Mouse (Mus musculus): Measurements from ENCODE around the gene Spsb3.

The Spsb3 gene

GRCm38 (mm10) chr17:24886134-24886931 is at the start of gene Spsb3, which contains the start of gene Nubp2:
Gene Spsb3, plus strand, starts transcription at chr17:24886643.
Gene Nubp2, minus strand, starts transcription at chr17:24886349.
- peak; percentile 91 to 96 for DNase-seq (ENCODE audit: low spot score in 2 of 2)

DNA sequence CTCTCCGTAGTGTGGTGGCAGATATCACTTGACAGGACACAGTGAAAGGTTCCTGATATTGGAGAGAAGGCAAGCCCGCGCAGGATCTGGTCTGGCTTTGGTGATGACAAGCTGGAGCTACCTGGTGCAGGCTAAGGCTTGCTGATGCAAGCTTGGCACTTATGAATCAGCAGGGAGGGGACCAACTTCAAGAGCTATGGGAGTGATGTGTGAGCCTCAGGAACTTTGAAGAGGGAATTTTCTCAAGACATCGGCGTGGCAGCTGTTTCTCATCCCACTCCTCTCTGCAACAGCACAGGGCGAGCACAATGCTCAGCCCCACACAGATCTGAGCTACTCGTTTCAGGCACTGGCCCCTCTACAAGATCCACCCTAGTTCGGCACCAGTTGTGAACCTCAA is 46.6 kb upstream of the Spsb3 start, which contains the start of gene Hagh:
Hagh (plus strand) TSS at position 302 of the 400 bp plus-strand sequence.
- no peak for DNase-seq (ENCODE audit: low spot score in 2 of 2)

DNA sequence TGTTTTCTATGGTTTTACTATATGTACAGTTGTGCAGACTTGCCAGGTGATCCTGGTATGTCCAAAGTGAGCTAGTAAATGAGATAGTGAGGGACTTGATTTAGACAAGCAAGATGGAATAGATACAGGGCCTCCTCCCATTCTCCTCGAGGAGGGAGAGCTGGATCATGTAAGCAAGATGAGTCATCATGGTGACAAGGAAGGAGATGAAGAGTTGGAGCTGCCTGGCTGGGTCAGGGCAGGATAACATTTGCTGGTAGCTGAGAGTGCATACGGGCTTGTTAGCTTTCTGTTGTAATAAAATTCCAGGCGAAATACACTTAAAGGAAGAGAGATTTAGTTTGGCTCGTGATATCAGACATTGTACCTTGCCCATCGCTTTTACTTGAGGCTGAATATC is 46.1 kb upstream of the Spsb3 start:
- no peak for DNase-seq (ENCODE audit: low spot score in 2 of 2)

DNA sequence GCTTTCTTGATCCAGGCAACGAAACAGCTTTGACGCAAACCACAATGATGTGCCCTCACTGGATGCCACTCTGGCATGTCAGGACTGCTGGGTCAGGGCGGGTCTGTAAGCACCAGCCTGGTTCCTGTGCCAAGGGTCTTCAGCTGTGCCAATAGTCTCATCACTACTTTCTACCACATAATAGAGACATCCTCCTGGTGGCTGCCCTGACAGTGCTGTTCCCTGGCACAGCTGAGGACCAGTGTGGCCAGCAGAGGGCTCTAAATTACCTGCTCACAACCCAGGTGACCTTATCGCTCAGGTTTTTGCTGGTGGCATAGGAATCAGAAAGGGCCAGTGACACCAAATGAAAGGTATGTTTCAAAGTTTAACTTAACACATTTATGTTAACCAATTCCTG is 45.3 kb upstream of the Spsb3 start:
- DNase-seq (ENCODE audit: low spot score in 2 of 2): no peak

GRCm38 (mm10) chr17:24842631-24843030 is 43.8 kb upstream of the Spsb3 start:
- DNase-seq (ENCODE audit: low spot score in 2 of 2): no peak

DNA sequence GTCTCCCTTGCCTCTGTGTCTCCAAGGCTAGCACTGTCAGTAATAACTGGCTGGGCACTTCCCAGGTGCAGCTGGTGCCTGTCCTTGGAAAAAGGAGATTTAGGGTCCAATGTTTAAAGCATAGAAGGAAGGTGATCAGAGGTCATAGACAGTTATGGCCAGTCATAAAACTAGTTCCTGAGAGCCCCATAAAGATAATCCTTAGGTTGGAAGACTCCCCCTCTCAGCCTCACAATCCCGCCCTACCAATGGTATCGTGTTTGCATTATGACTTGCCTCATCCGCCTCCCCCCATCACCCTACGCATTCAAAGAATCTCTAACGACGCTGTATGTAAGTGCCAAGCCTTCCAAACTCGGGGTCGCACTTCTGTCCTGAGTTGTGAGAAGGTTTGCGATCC is 41.9 kb upstream of the Spsb3 start:
- no peak for DNase-seq (ENCODE audit: low spot score in 2 of 2)

DNA sequence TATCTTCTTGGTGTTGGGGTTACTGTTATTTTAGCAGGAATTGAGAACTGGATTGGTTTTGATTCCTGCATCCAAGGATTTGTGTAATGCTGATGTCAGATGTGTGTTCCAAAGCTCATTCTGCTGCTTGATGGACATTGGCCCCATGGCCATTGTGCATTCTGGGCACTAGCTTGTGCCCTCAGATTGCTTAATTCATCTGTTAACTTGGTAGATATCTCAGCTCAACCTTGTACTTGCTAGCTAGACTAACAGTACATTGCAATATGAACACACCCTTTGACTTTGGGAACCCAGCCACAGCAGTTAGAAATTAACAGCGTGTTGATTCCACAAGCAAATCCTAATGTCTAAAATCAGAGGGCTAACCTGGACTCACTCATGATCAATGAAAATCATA is 39.1 kb upstream of the Spsb3 start:
- no peak for DNase-seq (ENCODE audit: low spot score in 2 of 2)

- no peak for DNase-seq (ENCODE audit: low spot score in 2 of 2)
Measured at GRCm38 (mm10) chr17:24848600-24849031, 37.8 kb upstream of the Spsb3 start.

- DNase-seq (ENCODE audit: low spot score in 2 of 2): no peak
Measured at GRCm38 (mm10) chr17:24849733-24850064, 36.7 kb upstream of the Spsb3 start.

- DNase-seq (ENCODE audit: low spot score in 2 of 2): peak; percentile 75 to 91
Measured at GRCm38 (mm10) chr17:24850065-24850772, 36.2 kb upstream of the Spsb3 start, which contains the start of gene Fahd1. Gene Fahd1, minus strand, starts transcription at chr17:24850364.

DNA sequence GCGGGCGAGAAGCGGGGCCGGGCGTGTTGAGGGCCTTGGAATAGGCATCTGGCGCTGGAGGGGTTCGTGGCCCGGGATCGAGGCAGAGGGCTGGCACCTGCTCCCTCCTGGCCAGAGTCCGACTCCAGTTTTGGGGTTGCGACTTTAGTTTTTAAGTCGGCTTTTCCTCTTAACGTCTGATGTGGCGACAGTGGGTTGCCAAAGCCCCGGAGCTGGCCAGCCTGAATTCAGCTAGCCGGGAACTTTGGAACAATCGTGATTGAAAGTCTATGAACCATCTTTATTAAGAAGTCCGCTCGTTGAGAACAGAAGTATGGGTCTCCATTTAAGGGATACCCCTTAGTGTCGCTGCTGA is 35.7 kb upstream of the Spsb3 start:
- no peak for DNase-seq (ENCODE audit: low spot score in 2 of 2)

DNA sequence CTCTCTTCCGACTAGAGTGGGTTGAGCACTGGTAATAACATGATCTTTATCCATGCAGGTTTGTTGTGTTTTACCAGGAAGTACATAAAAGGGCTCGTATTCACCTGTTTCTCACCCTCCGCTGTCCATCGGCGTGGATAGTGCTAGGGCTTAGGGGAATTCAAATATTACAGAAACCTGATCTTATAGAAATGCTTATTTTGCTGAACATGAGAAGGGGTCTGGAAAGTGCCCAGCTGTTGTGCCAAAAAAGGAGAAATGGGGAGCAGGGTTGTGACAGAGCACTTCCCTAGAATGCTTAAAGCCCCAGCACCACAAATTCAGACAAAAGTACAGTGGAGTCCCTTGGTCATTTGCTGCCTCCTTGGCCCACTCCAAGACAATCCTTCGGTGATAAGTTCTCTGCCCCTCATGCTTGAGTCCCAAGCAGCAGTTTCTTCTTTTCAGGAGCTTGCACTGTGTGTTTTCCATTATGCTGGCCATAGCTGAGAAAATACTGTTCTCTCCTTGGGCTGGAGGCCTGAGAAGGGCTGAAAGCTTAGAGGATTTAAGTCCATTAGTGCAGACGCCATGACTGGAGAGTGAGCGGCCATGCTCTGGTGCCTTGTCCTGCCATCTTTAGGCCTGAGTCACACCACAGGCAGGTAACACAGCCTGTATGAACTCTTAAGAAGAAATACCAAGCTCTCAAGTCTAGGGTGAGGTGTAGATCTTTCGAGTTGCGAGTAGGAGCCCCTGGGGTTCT is 34.9 kb upstream of the Spsb3 start:
- DNase-seq (ENCODE audit: low spot score in 2 of 2): no peak

DNA sequence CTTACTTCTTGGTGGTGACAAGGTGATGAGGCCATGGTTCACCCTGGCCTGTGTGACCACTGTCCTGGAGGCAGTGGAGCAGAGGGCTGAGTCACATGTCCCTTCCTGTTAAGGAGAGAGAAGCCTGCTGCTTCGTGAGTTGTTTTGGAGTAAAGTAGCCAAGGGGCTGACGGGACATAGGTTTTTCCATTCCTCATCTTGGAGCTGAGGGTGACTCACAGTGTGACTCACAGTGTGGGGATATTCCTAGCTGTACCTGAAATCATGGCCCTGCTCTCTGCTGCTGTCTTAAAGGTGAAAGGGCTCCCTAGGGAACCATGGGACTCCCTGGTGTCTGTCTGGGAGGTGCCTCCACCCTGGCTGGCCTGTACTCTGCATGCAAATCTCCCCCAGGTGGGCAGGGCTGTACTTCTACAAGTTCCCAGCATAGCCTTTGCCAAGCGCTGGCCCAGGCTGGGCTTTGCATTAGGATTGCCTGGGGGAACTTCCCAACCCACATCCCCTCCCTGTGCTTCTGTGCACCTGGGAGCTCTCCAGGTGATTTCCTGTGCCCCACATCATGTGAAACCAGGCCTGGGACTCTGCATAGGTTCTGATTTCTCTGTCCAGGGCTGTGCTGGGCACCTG is 30.5 kb upstream of the Spsb3 start:
- DNase-seq (ENCODE audit: low spot score in 2 of 2): peak in 1 of 2 experiments; percentile 12

DNA sequence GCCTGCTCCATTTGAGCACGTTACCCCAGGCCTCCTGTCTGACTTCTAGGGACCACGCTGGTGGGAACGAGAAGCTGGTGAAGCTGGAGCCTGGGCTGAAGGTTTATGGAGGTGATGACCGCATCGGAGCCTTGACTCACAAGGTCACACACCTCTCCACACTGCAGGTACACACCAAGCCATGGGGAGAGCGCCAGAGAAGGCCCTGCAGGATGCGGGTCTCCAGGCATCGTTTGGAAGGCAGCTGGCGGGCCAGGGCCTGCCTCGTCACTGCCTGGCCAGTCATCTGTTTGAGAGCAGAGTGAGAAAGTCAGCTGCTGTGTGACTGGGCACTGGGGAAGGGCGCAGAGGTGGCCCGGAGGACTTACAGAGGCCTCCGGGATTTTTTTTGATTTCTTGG is 29.9 kb upstream of the Spsb3 start:
- peak in 1 of 2 experiments; percentile 6 for DNase-seq (ENCODE audit: low spot score in 2 of 2)

DNA sequence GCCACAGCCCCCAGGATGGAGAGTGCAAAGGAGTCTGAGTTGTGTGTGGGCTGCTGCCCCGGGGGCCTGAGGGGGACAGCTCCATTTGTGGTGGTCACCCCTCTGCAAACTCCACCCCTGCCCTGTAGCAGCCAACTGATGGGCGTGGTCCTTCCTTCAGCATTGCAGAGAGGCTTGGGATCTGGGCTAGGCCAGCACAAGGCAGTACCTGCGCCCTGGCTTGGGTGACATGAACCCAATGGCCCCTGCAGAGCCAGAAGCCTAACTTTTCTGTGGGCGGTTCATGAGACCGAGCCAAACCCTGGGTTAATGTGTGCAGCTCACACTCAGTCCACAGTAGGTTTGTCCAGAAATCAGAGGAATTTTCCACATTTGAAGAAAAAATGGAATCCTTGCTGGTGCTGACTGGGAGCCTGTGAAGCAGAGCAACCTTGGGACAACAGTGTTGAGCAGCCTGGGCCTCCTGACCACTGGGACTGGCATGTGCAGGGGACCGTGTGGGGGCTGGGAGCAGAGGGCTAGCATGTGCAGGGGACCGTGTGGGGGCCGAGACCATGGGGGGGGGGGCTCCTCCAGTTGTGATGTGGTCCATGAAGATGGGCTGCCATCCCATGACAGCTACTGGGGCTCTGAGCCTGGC is 28.5 kb upstream of the Spsb3 start:
- peak in 1 of 2 experiments; percentile 14 for DNase-seq (ENCODE audit: low spot score in 2 of 2)

GRCm38 (mm10) chr17:24858967-24859366 is 27.5 kb upstream of the Spsb3 start:
- DNase-seq (ENCODE audit: low spot score in 2 of 2): peak; percentile 18 to 25

- DNase-seq (ENCODE audit: low spot score in 2 of 2): no peak
Measured at GRCm38 (mm10) chr17:24860076-24860475, 26.4 kb upstream of the Spsb3 start.

- no peak for DNase-seq (ENCODE audit: low spot score in 2 of 2)
Measured at GRCm38 (mm10) chr17:24861785-24862184, 24.7 kb upstream of the Spsb3 start.

DNA sequence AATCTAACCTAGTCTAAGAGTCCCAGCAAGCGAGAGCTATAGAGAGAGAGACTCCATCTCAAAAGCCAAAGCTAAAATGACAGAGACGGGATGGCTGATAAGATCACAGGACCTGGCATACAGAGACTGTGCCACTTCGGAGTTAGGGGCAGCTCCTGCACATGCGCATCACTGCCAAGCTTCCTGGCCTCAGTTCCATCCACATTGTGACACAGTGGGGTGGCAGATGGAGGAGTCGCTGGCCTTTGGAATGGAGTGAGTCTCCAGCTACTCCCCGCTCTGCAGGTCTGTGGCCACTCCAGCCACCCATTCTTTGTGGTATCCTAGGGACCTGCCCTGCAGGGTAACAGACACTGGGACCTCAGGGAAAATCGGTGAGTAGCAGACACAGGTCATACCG is 20.7 kb upstream of the Spsb3 start, which contains the start of gene Igfals:
Igfals (plus strand) TSS at position 222 of the 400 bp plus-strand sequence.
- no peak for DNase-seq (ENCODE audit: low spot score in 2 of 2)

DNA sequence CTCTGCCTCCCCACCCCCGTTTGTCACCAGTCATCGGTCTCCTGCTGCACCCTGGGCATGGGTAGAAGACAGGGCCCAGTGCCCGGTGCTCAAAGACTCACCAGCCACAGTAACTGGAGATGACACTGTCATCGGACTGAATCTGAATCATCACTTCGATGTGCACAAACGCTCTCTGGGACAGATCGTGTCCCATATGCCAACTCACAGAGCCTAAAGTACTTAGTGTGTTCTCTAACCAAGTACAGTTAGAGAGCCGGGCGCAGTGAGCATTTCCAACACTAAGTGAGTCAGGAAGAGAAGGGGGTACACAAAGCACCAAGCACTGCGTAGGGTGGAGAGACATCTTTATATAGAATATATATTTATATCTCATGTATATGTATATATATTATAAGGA is 18.5 kb upstream of the Spsb3 start:
- no peak for DNase-seq (ENCODE audit: low spot score in 2 of 2)

DNA sequence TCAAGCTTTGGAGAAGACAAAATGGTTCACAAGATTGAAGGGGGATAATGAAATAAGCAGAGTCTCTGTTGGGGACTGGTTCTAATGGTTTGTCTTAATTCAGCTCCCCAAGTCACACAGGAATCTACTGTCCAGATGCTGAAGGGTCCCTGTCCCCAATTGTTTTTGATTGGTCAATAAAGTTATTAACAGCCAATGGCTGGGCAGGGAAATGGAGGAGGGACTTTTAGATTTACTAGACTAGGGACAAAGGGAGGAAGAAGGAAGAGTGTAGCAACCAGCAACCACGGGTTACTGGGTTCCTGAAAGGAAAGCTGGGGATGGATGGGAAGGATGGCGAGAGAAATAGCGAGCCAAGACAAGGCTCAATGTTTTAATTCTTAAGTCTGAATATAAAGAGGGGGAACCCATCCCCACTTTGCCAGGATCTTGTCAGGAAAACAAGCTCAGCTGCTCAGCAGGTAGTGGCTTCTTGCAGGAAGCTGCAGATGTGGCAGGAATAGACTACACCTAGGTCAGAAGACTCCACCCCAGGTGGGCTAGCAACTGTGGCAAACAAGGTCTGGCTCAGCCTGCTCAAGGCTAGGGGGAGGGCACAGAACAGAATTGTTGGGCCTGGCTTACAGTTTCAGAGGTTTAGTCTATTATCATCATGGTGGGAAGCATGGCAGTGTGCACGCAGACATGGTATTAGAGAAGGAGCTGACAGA is 12.6 kb upstream of the Spsb3 start:
- no peak for DNase-seq (ENCODE audit: low spot score in 2 of 2)

Data from cerebellum, postnatal 4 days (tissue).